Mouse (Mus musculus): ENCODE measurements around the gene Fmn2.

GRCm38 (mm10) chr1:174469736-174470135 lies 31.9 kb upstream of the Fmn2 start:
- TF ChIP-seq CTCF (IDR thresholded peaks at IDR 0.05; ENCODE audit: borderline replicate concordance, insufficient read depth, low read length) (peak; percentile 41; the same call in 1 of the 2 replicates), POLR2A (IDR thresholded peaks at IDR 0.05; ENCODE audit: low read depth, low read length) (no peak)
